Mouse (Mus musculus) embryonic facial prominence, embryonic 14.5 days (tissue): ENCODE results near the gene Gm49378. TPM values are rescaled to one million over a fixed set of nuclear protein-coding genes. Genes with fewer than 3 reads are reported as not detected.

Experiments
- polyA plus RNA-seq: library from polyadenylated mRNA; unstranded; fragments of >200 nt; fragmentation: Nextera tagmentation; extraction: Ambion mirVana; gene quantifications from 2 replicates; pipeline ENCODE4 v1.2.1, GENCODE M21; 2014

The Gm49378 gene
- polyA plus RNA-seq, 1 experiment from 2014 or later, result 0.79 TPM

Other genes starting within 250 kb of the Gm49378 start
- 46.9 and 47.4 TPM in 2 replicates for gene Dhrs4, start 159.1 kb downstream of the Gm49378 start, polyA plus RNA-seq
- gene Carmil3, start 147.2 kb downstream of the Gm49378 start, polyA plus RNA-seq, result 3.4 and 3.9 TPM in 2 replicates
- 3.7 and 5.2 TPM in 2 replicates for gene Cpne6, start 127.5 kb downstream of the Gm49378 start, polyA plus RNA-seq
- gene Nrl, start 112.9 kb downstream of the Gm49378 start, polyA plus RNA-seq, result not detected in 2 replicates
- gene Pck2, start 97.6 kb downstream of the Gm49378 start, polyA plus RNA-seq, result 28.1 and 32.7 TPM in 2 replicates
- gene Dcaf11, start 77.9 kb downstream of the Gm49378 start, polyA plus RNA-seq, result 55.1 and 57.7 TPM in 2 replicates
- 1.1 and 1.2 TPM in 2 replicates for gene A730061H03Rik, start 77.5 kb downstream of the Gm49378 start, polyA plus RNA-seq
- gene Fitm1, start 62.3 kb downstream of the Gm49378 start, polyA plus RNA-seq, result 36.5 and 46.9 TPM in 2 replicates
- gene Psme1, start 59.8 kb downstream of the Gm49378 start, polyA plus RNA-seq, result 119 and 123 TPM in 2 replicates
- gene Emc9, start 52.6 kb downstream of the Gm49378 start, polyA plus RNA-seq, result 9.9 and 12.6 TPM in 2 replicates
- 249 TPM in 2 replicates for gene Psme2, start 46.8 kb downstream of the Gm49378 start, polyA plus RNA-seq
- 11.7 and 13.7 TPM in 2 replicates for gene Rnf31, start 46.2 kb downstream of the Gm49378 start, polyA plus RNA-seq
- gene Irf9, start 34.3 kb downstream of the Gm49378 start, polyA plus RNA-seq, result 10.8 and 12.1 TPM in 2 replicates
- gene Rec8, start 19.9 kb downstream of the Gm49378 start, polyA plus RNA-seq, result 2.0 and 2.3 TPM in 2 replicates
- gene Ipo4, start 1.9 kb downstream of the Gm49378 start, polyA plus RNA-seq, result 127 and 134 TPM in 2 replicates
- gene Tm9sf1, start 5.9 kb upstream of the Gm49378 start, polyA plus RNA-seq, result 106 and 108 TPM in 2 replicates
- gene Tssk4, start 12.3 kb upstream of the Gm49378 start, polyA plus RNA-seq, result 0.97 and 1.0 TPM in 2 replicates
- 42.6 and 48.3 TPM in 2 replicates for gene Mdp1, start 22.6 kb upstream of the Gm49378 start, polyA plus RNA-seq
- gene Gmpr2, start 34.0 kb upstream of the Gm49378 start, polyA plus RNA-seq, result 49.6 and 54.8 TPM in 2 replicates
- 524 and 534 TPM in 2 replicates for gene Nedd8, start 34.2 kb upstream of the Gm49378 start, polyA plus RNA-seq
- gene Tinf2, start 43.9 kb upstream of the Gm49378 start, polyA plus RNA-seq, result 32.2 and 36.2 TPM in 2 replicates
- gene Tgm1, start 76.0 kb upstream of the Gm49378 start, polyA plus RNA-seq, result 7.1 and 8.0 TPM in 2 replicates
- 20.7 and 20.9 TPM in 2 replicates for gene Rabggta, start 84.4 kb upstream of the Gm49378 start, polyA plus RNA-seq
- gene Dhrs1, start 107.8 kb upstream of the Gm49378 start, polyA plus RNA-seq, result 76.5 and 83.8 TPM in 2 replicates
- 32.6 and 36.9 TPM in 2 replicates for gene Nop9, start 107.8 kb upstream of the Gm49378 start, polyA plus RNA-seq
- 0.33 and 0.59 TPM in 2 replicates for gene Cideb, start 120.6 kb upstream of the Gm49378 start, polyA plus RNA-seq
- gene Ltb4r2, start 123.5 kb upstream of the Gm49378 start, polyA plus RNA-seq, result 0.47 and 0.51 TPM in 2 replicates
- 0.24 and 0.56 TPM in 2 replicates for gene Ltb4r1, start 128.1 kb upstream of the Gm49378 start, polyA plus RNA-seq
- 13.4 and 16.2 TPM in 2 replicates for gene Adcy4, start 146.2 kb upstream of the Gm49378 start, polyA plus RNA-seq
- gene Ripk3, start 151.0 kb upstream of the Gm49378 start, polyA plus RNA-seq, result 32.0 and 35.3 TPM in 2 replicates
- 56.5 and 74.7 TPM in 2 replicates for gene Nfatc4, start 185.2 kb upstream of the Gm49378 start, polyA plus RNA-seq
- 15.6 and 19.5 TPM in 2 replicates for gene Nynrin, start 216.1 kb upstream of the Gm49378 start, polyA plus RNA-seq
- 0.25 and 0.50 TPM in 2 replicates for gene Cbln3, start 246.5 kb upstream of the Gm49378 start, polyA plus RNA-seq
- 9.1 and 9.7 TPM in 2 replicates for gene Khnyn, start 247.1 kb upstream of the Gm49378 start, polyA plus RNA-seq